Mouse (Mus musculus) neural tube, embryonic 11.5 days (tissue): ENCODE data around the gene Klk1. TPM values are rescaled to one million over a fixed set of nuclear protein-coding genes. Genes with fewer than 3 reads are reported as not detected.
"Not testable (repeated sequence)": the region's sequence is repeated elsewhere in the genome, so short reads cannot be mapped to it uniquely, and the experiment has no call there.

Experiments
- ATAC-seq: fragments of 200-750 bp; cut with Nextera tagmentation; 2 replicates; pipeline ENCODE4 v1.8.0; 2017; ENCODE audit warnings: moderate number of reproducible peaks, mild to moderate bottlenecking, moderate TSS enrichment, moderate library complexity; ENCODE audit not compliant: insufficient read depth, low FRiP score, low TSS enrichment
- DNase-seq: peaks from one replicate; pipeline ENCODE4 v3.0.0-alpha.2; 2015; ENCODE audit warnings: low spot score
- H3K27ac ChIP-seq: fragments of 300-500 bp; sonication (generic); 2 replicates; pipeline ENCODE4 v1.5.1; 2014; ENCODE audit warnings: low read depth, mild to moderate bottlenecking, low read length
- H3K27me3 ChIP-seq: fragments of 300-500 bp; sonication (generic); 2 replicates; pipeline ENCODE4 v1.6.1; 2014; ENCODE audit warnings: mild to moderate bottlenecking, low read length, mixed read lengths; ENCODE audit not compliant: control insufficient read depth, insufficient read depth
- H3K36me3 ChIP-seq: fragments of 300-500 bp; sonication (generic); 2 replicates; pipeline ENCODE4 v1.6.1; 2014; ENCODE audit warnings: mild to moderate bottlenecking, low read length, moderate library complexity, mixed read lengths; ENCODE audit not compliant: control insufficient read depth, insufficient read depth
- H3K4me1 ChIP-seq: fragments of 300-500 bp; sonication (generic); 2 replicates; pipeline ENCODE4 v1.6.1; 2014; ENCODE audit warnings: low read length, mixed read lengths; ENCODE audit not compliant: control insufficient read depth, insufficient read depth
- H3K4me2 ChIP-seq: fragments of 300-500 bp; sonication (generic); 2 replicates; pipeline ENCODE4 v1.6.1; 2014; ENCODE audit warnings: low read depth, mild to moderate bottlenecking, moderate library complexity
- H3K4me3 ChIP-seq: fragments of 300-500 bp; sonication (generic); 2 replicates; pipeline ENCODE4 v1.5.1; 2014; ENCODE audit warnings: low read depth, low read length
- H3K9ac ChIP-seq: fragments of 300-500 bp; sonication (generic); 2 replicates; pipeline ENCODE4 v1.6.1; 2014; ENCODE audit warnings: mild to moderate bottlenecking, low read length
- H3K9me3 ChIP-seq: fragments of 300-500 bp; sonication (generic); 2 replicates; pipeline ENCODE4 v1.6.1; 2016; ENCODE audit warnings: low read length; ENCODE audit not compliant: control insufficient read depth
- WGBS: fragments of 180-500 bp; shearing (Covaris S2); extraction: QIAGEN DNeasy Blood & Tissue Kit; methylation state at CpG from one replicate; pipeline ENCODE4 v1.1.7; 2014; 5-methylcytosine and 5-hydroxymethylcytosine counted together
- polyA plus RNA-seq: library from polyadenylated mRNA; unstranded; fragments of >200 nt; fragmentation: Nextera tagmentation; extraction: Ambion mirVana; gene quantifications from 2 replicates; pipeline ENCODE4 v1.2.1, GENCODE M21; 2014

The Klk1 gene
- polyA plus RNA-seq, 1 experiment from 2014 or later = not detected

DNA sequence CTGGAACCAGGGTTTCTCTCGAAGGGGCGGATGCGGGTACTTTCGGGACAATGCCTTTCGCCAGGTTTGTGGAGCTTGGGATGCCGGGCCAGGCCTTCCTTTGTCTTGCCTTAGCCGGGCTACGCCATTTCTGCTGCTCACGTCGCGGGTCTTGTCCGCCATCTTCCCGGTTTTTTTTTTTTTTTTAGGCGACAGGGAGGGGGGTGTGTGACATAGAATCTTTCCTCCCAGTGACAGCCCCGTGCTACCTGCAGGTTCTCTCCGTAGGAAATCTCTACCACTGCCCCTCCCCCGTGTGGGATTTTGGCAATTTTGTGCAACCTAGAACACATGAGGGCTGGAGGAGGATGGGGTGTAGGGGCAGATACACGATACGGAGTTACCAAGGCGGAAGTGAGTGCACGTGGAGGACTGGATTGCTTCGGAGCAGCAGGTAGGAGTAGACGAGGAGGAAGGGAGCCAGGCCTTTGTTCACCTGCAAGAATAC is 21.9 kb downstream of the Klk1 start:
- peak overlapping the region; percentile 94 for H3K9ac ChIP-seq
- under 1% methylated on average over 23 of the region's 23 CpGs for WGBS
- peak overlapping the region; percentile 75 for H3K4me2 ChIP-seq
- H3K9me3 ChIP-seq = no peaks in the 10 kb centered on the region
- peak; percentile 50 for ATAC-seq
- H3K27me3 ChIP-seq = no peaks in the 10 kb centered on the region
- peaks cover 10% of the 10 kb centered on the region for H3K4me1 ChIP-seq
- H3K36me3 ChIP-seq = peaks cover 16% of the 10 kb centered on the region
- DNase-seq = peak; percentile 70
- peak overlapping the region; percentile 90 for H3K4me3 ChIP-seq
- peak overlapping the region; percentile 84 for H3K27ac ChIP-seq

DNA sequence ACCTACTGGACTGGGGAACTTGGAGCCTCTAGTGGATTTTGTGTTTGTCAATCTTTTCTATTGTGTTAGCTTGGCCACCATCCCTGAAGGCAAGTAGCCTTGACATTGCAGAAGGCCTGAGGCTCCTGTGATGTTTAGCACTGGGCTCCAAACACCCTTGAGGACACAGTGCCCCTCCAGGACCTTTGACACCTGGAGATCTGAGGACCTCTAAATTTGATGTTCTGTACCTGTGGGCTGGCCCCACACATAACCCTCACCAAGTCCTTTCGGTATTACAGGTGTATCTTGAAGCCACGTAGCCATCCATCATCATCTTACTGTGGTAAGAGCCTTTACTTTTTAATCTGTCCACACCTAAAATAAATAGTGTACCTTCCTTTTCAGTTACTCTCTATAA is 22.8 kb downstream of the Klk1 start:
- no peak for ATAC-seq
- no peak overlapping the region; the same call in 1 of the 2 replicates for H3K9ac ChIP-seq
- WGBS = 94% methylated on average over 2 of the region's 2 CpGs

GRCm38 (mm10) chr7:44249248-44249647 is 24.1 kb downstream of the Klk1 start:
- Histone ChIP-seq H3K4me2 (no peak overlapping the region), H3K4me1 (peaks cover 10% of the 10 kb centered on the region), H3K36me3 (peaks cover 24% of the 10 kb centered on the region), H3K27ac (no peak overlapping the region), H3K9ac (no peak overlapping the region), H3K9me3 (no peaks in the 10 kb centered on the region), H3K4me3 (no peak overlapping the region), H3K27me3 (no peaks in the 10 kb centered on the region)
- ATAC-seq = no peak
- 94% methylated on average over 4 of the region's 4 CpGs for WGBS
- DNase-seq = no peak

More for the DNA sequence above, 22.8 kb downstream of the Klk1 start:
- H3K27ac ChIP-seq = no peak overlapping the region
- H3K4me3 ChIP-seq = peak overlapping the region; percentile 90
- H3K36me3 ChIP-seq = peaks cover 23% of the 10 kb centered on the region
- DNase-seq = no peak
- peak overlapping the region; percentile 75 for H3K4me2 ChIP-seq
- peaks cover 10% of the 10 kb centered on the region for H3K4me1 ChIP-seq
- no peaks in the 10 kb centered on the region for H3K27me3 ChIP-seq
- H3K9me3 ChIP-seq = no peaks in the 10 kb centered on the region

GRCm38 (mm10) chr7:44250732-44251275 is 25.6 kb downstream of the Klk1 start:
- H3K9ac ChIP-seq, H3K9me3 ChIP-seq, H3K27me3 ChIP-seq, ATAC-seq, H3K27ac ChIP-seq, DNase-seq, H3K4me3 ChIP-seq, H3K4me2 ChIP-seq, H3K4me1 ChIP-seq: not testable (repeated sequence)
- peaks cover 24% of the 10 kb centered on the region for H3K36me3 ChIP-seq
- WGBS = 88% methylated on average over 17 of the region's 17 CpGs

DNA sequence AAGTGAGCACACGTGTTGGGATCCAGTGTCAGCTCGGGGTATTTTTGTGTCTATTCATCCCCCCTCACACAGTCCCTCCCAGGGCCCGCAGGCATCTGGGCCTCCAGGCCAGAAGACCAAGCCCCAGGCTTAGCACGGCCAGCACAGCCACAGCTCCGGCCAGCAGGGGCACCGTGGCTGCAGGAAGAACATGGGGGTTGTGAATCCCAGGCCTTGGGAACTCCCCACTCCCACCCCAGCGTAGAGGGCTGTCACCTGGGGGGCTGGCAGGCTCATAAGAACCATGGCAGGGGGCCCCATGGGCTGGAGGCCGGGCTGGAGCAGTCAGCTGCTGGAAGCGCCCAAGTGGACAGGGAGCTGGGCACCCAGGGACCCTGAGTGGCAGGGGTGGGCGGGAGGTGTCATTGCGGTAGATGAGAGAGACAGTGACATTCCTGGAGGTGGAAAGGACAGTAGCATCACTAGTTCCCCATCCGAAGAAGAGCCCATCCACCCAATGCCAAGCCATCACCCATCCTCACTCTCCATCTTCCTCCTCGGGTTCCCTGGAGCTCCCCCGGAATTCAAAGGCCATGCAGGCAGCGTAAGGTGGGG is 28.0 kb downstream of the Klk1 start:
- H3K9ac ChIP-seq = no peak overlapping the region
- peaks cover 22% of the 10 kb centered on the region for H3K36me3 ChIP-seq
- H3K4me1 ChIP-seq = peaks cover 1% of the 10 kb centered on the region
- no peaks in the 10 kb centered on the region for H3K9me3 ChIP-seq
- WGBS = 78% methylated on average over 15 of the region's 15 CpGs
- no peaks in the 10 kb centered on the region for H3K27me3 ChIP-seq
- ATAC-seq (no peak), DNase-seq (no peak)
- no peak overlapping the region for H3K27ac ChIP-seq
- no peak overlapping the region for H3K4me3 ChIP-seq
- H3K4me2 ChIP-seq = no peak overlapping the region

GRCm38 (mm10) chr7:44254930-44255329 is 29.8 kb downstream of the Klk1 start:
- DNase-seq = no peak
- Histone ChIP-seq H3K9me3 (no peaks in the 10 kb centered on the region), H3K36me3 (peaks cover 17% of the 10 kb centered on the region), H3K27me3 (no peaks in the 10 kb centered on the region), H3K9ac (no peak overlapping the region), H3K4me3 (no peak overlapping the region), H3K4me2 (no peak overlapping the region), H3K27ac (no peak overlapping the region), H3K4me1 (no peaks in the 10 kb centered on the region)
- no peak for ATAC-seq
- WGBS = 94% methylated on average over 6 of the region's 6 CpGs

DNA sequence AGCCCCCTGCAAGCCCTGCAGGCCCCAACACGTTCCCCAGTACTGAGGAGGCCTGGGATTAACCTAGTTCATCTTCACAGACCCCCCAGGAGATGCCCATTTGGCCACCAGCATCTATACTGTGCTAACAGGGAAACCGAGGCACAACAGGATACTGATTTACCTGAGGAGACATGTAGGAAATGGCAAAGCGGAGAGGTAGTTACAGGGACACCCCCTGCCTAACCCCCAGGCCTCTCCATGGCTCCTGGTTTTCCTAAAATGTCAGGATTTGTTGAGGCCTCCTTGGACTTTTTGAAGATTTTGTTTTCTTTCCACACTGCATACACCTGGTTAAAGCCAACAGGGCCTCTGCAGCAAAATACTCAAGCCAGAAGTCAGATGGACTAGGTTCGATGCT is 32.1 kb downstream of the Klk1 start, which contains the start of gene Acp4:
Acp4 (minus strand) TSS at position 101 of the 400 bp plus-strand sequence.
- DNase-seq (no peak), ATAC-seq (no peak)
- Histone ChIP-seq H3K4me3 (no peak within 1 kb of the TSS), H3K27me3 (no peaks in the 10 kb centered on the region), H3K4me2 (no peak within 1 kb of the TSS), H3K4me1 (no peaks in the 10 kb centered on the region), H3K9me3 (no peaks in the 10 kb centered on the region), H3K36me3 (peaks cover 8% of the 10 kb centered on the region), H3K9ac (no peak within 1 kb of the TSS), H3K27ac (no peak within 1 kb of the TSS)
- 74% methylated on average over 4 of the region's 4 CpGs for WGBS

- H3K27ac ChIP-seq = no peak overlapping the region
- no peak overlapping the region for H3K4me3 ChIP-seq
- 75% methylated on average over 6 of the region's 6 CpGs for WGBS
- H3K4me1 ChIP-seq = no peaks in the 10 kb centered on the region
- H3K27me3 ChIP-seq = peaks cover 4% of the 10 kb centered on the region; the same call in 1 of the 2 replicates
- no peak for DNase-seq
- no peak for ATAC-seq
- no peaks in the 10 kb centered on the region for H3K9me3 ChIP-seq
- no peak overlapping the region for H3K4me2 ChIP-seq
- no peak overlapping the region for H3K9ac ChIP-seq
- no peaks in the 10 kb centered on the region for H3K36me3 ChIP-seq
These were observed 35.2 kb downstream of the Klk1 start for GRCm38 (mm10) chr7:44260410-44260809.

- Histone ChIP-seq H3K4me1 (no peaks in the 10 kb centered on the region), H3K9me3 (no peaks in the 10 kb centered on the region), H3K4me3 (no peak within 1 kb of the TSS), H3K9ac (no peak within 1 kb of the TSS), H3K36me3 (no peaks in the 10 kb centered on the region), H3K27ac (no peak within 1 kb of the TSS), H3K4me2 (no peak within 1 kb of the TSS), H3K27me3 (peaks cover 4% of the 10 kb centered on the region; the same call in 1 of the 2 replicates)
- no peak for DNase-seq
- no peak for ATAC-seq
- WGBS = 50% methylated on average over 5 of the region's 5 CpGs
These were observed 36.0 kb downstream of the Klk1 start, which contains the start of gene Gm15517 for GRCm38 (mm10) chr7:44261147-44261546. Gene Gm15517 (plus strand): TSS chr7:44261447.
